Mouse (Mus musculus) testis, postnatal 14 days (tissue): ENCODE measurements around the gene Srsf3.
"Not testable (repeated sequence)": the region's sequence is repeated elsewhere in the genome, so short reads cannot be mapped to it uniquely, and the experiment has no call there.

ENCODE experiments used
- DNase-seq: peaks from one replicate; pipeline ENCODE4 v3.0.0; 2021; ENCODE audit warnings: low spot score

Gene Srsf3

DNA sequence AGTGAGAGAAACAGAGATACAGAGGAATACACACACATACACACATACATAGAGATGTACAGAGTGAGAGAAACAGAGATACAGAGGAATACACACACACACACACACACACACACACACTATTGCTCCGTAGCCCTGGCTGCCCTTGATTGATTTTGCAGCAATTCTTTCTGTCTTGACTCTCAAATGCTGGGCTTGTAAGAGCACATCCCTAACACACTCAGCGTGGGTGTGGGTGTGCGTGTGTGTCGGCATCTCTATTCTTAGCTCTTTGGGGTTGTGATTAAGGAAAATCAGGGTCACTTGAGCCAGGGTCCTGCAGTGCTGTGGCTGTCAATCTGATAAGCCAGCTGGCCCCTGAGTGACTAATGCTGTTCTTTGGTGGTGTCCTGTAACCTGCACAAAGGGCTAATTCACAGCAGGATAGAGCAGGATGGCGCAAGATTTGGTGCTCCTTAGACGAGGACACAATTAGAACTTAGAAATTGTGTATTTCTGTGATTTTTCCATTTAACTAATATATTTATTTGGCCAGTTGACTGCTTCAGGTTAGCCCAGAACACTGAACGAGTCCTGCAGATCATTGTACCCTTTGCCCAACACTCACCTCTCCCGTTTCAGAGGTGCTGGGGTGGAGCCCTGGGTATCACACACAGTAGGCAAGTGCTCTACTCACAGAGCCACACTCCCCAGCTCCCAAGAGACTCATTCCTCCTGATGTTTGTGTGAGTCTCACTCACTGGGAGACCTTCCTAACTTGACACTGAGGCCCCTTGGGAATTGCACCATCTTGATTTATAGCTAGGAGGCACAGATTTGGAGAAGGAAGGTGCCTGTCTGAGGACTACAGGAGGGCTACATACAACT, 30.9 kb downstream of the Srsf3 start:
- DNase-seq = no peak

- no peak for DNase-seq
Measured at GRCm38 (mm10) chr17:29063988-29064285, 31.5 kb downstream of the Srsf3 start.

GRCm38 (mm10) chr17:29065245-29065940, 33.0 kb downstream of the Srsf3 start:
- DNase-seq = no peak

DNA sequence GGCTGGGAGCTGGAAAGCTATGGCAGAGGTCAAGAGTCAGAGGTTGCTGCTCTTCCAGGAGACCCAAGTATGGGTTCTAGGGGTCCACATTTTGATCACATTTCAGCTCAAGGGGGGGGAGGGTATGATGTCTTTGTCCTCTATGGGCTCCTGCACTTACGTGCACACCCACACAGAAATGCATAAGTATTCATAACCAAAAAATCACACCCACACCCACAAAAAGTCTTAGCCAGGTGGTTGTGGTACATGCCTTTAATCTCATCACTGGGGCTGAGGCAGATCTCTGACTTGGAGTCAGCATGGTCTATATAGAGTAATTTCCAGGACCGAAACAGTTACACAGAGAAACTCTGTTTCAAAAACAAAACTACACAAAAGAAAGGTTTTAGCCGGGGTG, 33.5 kb downstream of the Srsf3 start:
- DNase-seq = no peak

GRCm38 (mm10) chr17:29067416-29067815, 35.0 kb downstream of the Srsf3 start:
- DNase-seq = not testable (repeated sequence)

- DNase-seq = no peak
Measured at GRCm38 (mm10) chr17:29067847-29068246, 35.4 kb downstream of the Srsf3 start.

DNA sequence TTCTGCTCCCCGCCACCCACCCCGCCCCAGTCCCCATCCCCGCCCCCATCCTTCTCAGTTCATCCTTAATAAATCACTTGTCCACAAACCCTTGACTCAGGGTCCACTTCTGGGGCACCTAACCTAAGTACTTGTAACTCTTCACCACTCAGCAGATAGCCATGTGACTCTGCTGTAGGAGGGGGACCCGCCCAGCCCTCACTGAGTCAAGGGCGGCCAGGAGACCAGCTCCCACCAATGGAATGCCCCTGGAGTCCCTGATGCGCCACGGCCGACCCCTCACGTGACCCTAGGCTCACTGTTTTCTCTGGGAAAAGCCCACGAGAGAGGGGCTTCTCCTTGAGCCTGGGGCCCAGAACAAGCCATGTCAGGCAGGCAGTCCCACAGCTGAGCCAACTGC, 36.6 kb downstream of the Srsf3 start:
- no peak for DNase-seq

- no peak for DNase-seq
Measured at GRCm38 (mm10) chr17:29071820-29072219, 39.4 kb downstream of the Srsf3 start.

DNA sequence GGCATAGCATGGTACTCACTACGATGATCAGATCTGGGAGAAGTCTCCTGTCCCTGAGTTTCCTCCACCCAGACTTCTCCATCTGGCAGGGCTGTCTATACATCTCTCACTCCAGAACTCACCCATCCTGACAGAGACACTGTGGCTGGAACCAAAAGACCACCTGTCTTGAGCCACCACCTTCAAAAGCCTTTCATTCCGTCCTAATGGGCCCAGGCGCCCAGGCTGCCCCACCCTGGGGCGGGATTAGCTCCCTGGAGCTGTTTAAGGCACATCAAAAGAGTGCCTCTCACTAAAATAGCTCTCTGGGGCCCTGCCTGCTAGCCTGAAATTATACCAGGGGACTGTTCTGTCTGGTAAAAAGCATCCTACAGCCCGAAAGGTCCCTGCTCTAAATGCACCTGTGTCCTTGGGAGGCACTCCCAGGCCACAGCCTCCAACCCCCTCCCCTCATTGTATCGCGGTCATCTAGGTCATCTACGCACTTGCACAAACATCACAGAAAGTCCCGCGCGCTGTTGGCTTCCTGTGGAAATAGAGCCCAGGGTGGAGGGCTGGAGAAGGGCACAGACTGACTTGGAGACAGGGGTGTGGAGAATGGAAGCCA, 40.4 kb downstream of the Srsf3 start:
- no peak for DNase-seq

DNA sequence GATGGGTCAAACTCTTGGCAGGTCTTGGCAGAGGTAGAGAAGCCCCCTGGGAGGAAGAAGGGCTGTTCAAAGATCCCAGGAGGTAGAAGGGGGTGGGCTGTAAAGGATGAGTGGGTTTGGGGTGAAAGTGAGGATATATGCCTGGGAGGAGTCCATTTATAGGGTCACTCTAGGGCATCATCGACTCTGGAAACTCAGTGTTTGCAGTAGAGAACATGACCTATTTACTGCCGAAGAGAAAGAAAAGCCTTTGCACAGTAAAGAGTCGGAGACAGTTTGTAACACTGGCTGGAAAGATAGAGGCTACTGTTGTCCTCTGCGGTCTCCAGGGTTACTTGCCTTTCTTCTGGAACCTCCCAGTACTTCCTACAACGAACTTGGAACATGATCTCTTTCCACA, 40.9 kb downstream of the Srsf3 start:
- DNase-seq = no peak

- DNase-seq = no peak
Measured at GRCm38 (mm10) chr17:29074085-29074484, 41.7 kb downstream of the Srsf3 start.

DNA sequence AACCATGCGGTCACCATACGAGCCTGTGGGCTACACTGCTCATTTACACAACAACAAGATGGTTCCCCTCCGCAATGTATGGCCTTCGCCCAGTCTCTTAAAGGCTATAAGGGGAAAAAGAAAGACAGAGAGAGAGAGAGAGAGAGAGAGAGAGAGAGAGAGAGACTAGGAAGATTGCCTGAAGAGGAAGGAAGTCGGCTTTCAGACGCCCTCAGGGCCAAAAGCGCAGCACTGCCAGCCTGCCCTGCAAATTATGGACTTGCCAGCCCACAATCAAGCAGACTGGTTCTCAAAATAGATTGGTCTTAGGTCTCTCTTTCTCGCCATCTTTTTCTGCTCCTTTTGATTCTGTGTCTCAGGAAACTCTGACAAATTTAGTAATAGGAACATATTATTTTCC, 43.8 kb downstream of the Srsf3 start:
- no peak for DNase-seq

- peak; percentile 40 for DNase-seq
Measured at GRCm38 (mm10) chr17:29077786-29078509, 45.5 kb downstream of the Srsf3 start.

GRCm38 (mm10) chr17:29078519-29079383, 46.3 kb downstream of the Srsf3 start:
- peak; percentile 43 for DNase-seq

GRCm38 (mm10) chr17:29080758-29081617, 48.6 kb downstream of the Srsf3 start:
- DNase-seq = no peak

DNA sequence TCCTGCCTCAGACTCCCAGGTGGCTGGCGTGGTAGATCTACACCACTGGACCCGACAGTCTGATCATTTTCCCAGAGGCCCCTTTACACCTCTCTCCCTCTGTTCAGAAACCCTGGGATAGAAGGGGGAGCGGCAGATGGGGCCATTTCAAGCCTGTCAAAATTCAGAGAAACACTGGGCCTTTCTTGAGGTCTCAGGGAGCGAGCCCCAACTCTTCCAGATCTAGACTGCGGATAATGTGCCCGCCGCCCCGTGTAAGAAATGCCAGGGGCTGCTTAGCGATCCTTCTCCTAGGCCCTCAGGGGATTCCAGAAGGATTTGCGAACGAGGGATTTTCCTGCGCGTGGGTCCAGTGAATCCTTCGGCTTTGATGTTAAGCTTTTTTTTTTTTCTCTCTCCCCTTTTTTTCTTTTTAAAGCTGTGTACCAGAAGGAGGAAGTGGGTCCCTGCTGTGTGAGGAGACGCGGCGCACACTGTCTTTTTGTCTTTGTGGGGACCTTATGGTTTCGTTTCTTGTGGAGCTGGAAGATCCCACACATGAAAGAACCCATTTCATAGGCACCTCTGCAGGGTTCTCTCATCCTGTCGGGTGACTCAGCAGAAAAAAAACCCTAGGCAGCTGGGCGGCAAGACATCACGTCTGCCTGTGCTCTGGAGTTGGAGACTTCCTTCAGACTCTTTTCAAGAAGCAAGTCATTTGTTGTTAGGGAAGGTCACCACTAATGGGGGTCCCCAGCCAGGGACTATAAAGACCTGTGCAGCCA, 49.4 kb downstream of the Srsf3 start:
- DNase-seq = no peak

GRCm38 (mm10) chr17:29083586-29083985, 51.2 kb downstream of the Srsf3 start:
- DNase-seq = no peak

- no peak for DNase-seq
Measured at GRCm38 (mm10) chr17:29084656-29085055, 52.2 kb downstream of the Srsf3 start.

GRCm38 (mm10) chr17:29085266-29085665, 52.8 kb downstream of the Srsf3 start:
- DNase-seq = no peak

- DNase-seq = no peak
Measured at GRCm38 (mm10) chr17:29086916-29087315, 54.5 kb downstream of the Srsf3 start.
